Mouse (Mus musculus) CH12.LX (cell line): ENCODE data around the gene Steap4. TPM values are rescaled to one million over a fixed set of nuclear protein-coding genes. Genes with fewer than 3 reads are reported as not detected.

Experiments used
- DNase-seq: peaks from one replicate; pipeline ENCODE4 v3.0.0-alpha.2; 2013; ENCODE audit errors: extremely low read depth
- H3K27ac ChIP-seq: 2 replicates; pipeline ENCODE4 v1.5.1; 2012; ENCODE audit warnings: low read depth, mild to moderate bottlenecking, control low read depth, moderate library complexity; ENCODE audit not compliant: insufficient read depth
- H3K27me3 ChIP-seq: replicated peaks from 2 replicates; pipeline ENCODE3; 2012; ENCODE audit warnings: inconsistent platforms
- H3K36me3 ChIP-seq, 2 experiments: replicated peaks in 1 of 2; 2 replicates each; pipeline versions ENCODE3 to v1.6.1; 2012; ENCODE audit warnings: inconsistent platforms in 1 of 2, low read length in 1 of 2, mild to moderate bottlenecking in 1 of 2, mixed read lengths in 1 of 2, moderate library complexity in 1 of 2; ENCODE audit not compliant: control insufficient read depth in 1 of 2, insufficient read depth in 1 of 2
- H3K4me1 ChIP-seq, 2 experiments: 2 replicates each; pipeline ENCODE4 v1.6.1; 2012; ENCODE audit warnings: inconsistent platforms in 1 of 2, moderate library complexity in 1 of 2; ENCODE audit not compliant: insufficient read depth in 2 of 2, control insufficient read depth in 1 of 2
- H3K4me2 ChIP-seq: 2 replicates; pipeline ENCODE4 v1.6.1; 2012; ENCODE audit warnings: low read depth, mild to moderate bottlenecking, control low read depth; ENCODE audit not compliant: poor library complexity, insufficient read depth, severe bottlenecking
- H3K4me3 ChIP-seq, 3 experiments: fragments of 150-350 bp in 1 of 3; sonication (generic) in 1 of 3; replicated peaks in 1 of 3; 2 replicates each; pipeline versions ENCODE3 to v1.5.1; 2011 to 2012; ENCODE audit warnings: low read depth in 2 of 3, low read length in 2 of 3, mild to moderate bottlenecking in 2 of 3, moderate library complexity in 2 of 3, control low read depth in 1 of 3, improper control_type of control experiment in 1 of 3, inconsistent platforms in 1 of 3, mixed read lengths in 1 of 3; ENCODE audit not compliant: poor library complexity in 1 of 3
- H3K79me2 ChIP-seq: replicated peaks from 2 replicates; pipeline ENCODE4 v1.6.1; 2012; ENCODE audit warnings: mild to moderate bottlenecking, moderate library complexity; ENCODE audit not compliant: control insufficient read depth, poor library complexity, insufficient read depth, severe bottlenecking; ENCODE audit errors: extremely low read depth
- H3K9ac ChIP-seq: 2 replicates; pipeline ENCODE4 v1.6.1; 2012; ENCODE audit warnings: low read depth, mild to moderate bottlenecking, control low read depth, moderate library complexity; ENCODE audit not compliant: insufficient read depth
- H3K9me3 ChIP-seq: replicated peaks from 2 replicates; pipeline ENCODE3; 2012; ENCODE audit warnings: low read length, inconsistent platforms, mixed read lengths
- CHD1 ChIP-seq: IDR thresholded peaks from 2 replicates; pipeline ENCODE4 v1.6.1; 2012; ENCODE audit warnings: low read depth, low read length, improper control_type of control experiment, inconsistent platforms
- CHD2 ChIP-seq: IDR thresholded peaks from 2 replicates; pipeline ENCODE4 v1.6.1; 2011; ENCODE audit warnings: low read length, improper control_type of control experiment
- CTCF ChIP-seq, 2 experiments: IDR thresholded peaks in 1 of 2; conservative IDR thresholded peaks in 1 of 2; 2 replicates each; pipeline ENCODE4 v1.5.1; 2011 to 2012; ENCODE audit warnings: low read depth in 2 of 2, low read length in 2 of 2, improper control_type of control experiment in 1 of 2, inconsistent platforms in 1 of 2, mild to moderate bottlenecking in 1 of 2, moderate library complexity in 1 of 2
- ELF1 ChIP-seq: IDR thresholded peaks from 2 replicates; pipeline ENCODE4 v1.6.1; 2014; ENCODE audit warnings: low read depth, mild to moderate bottlenecking, inconsistent platforms, low read length, improper control_type of control experiment
- EP300 ChIP-seq: IDR thresholded peaks from 2 replicates; pipeline ENCODE4 v1.6.1; 2011; ENCODE audit warnings: low read length, improper control_type of control experiment
- ETS1 ChIP-seq: conservative IDR thresholded peaks from 2 replicates; pipeline ENCODE4 v1.6.1; 2012; ENCODE audit warnings: low read depth, mild to moderate bottlenecking, inconsistent platforms, low read length, improper control_type of control experiment, moderate library complexity
- GABPA ChIP-seq: IDR thresholded peaks from 2 replicates; pipeline ENCODE4 v1.6.1; 2012; ENCODE audit warnings: low read depth, low read length, improper control_type of control experiment, inconsistent platforms; ENCODE audit not compliant: insufficient replicate concordance
- HCFC1 ChIP-seq: IDR thresholded peaks from 2 replicates; pipeline ENCODE4 v1.6.1; 2012; ENCODE audit warnings: low read depth, mild to moderate bottlenecking, inconsistent platforms, low read length, improper control_type of control experiment
- IRF4 ChIP-seq: IDR thresholded peaks from 2 replicates; pipeline ENCODE4 v1.6.1; 2014; ENCODE audit warnings: low read depth, mild to moderate bottlenecking, inconsistent platforms, low read length, improper control_type of control experiment
- JUN ChIP-seq: IDR thresholded peaks from 2 replicates; pipeline ENCODE4 v1.6.1; 2011; ENCODE audit warnings: low read depth, mild to moderate bottlenecking, low read length, improper control_type of control experiment, moderate library complexity; ENCODE audit not compliant: insufficient read depth
- JUND ChIP-seq: conservative IDR thresholded peaks from 2 replicates; pipeline ENCODE4 v1.6.1; 2011; ENCODE audit warnings: low read depth, low read length, improper control_type of control experiment
- KAT2A ChIP-seq: IDR thresholded peaks from 2 replicates; pipeline ENCODE4 v1.6.1; 2012; ENCODE audit warnings: low read length, improper control_type of control experiment, inconsistent platforms; ENCODE audit not compliant: insufficient replicate concordance
- MAFK ChIP-seq: IDR thresholded peaks from 2 replicates; pipeline ENCODE4 v1.6.1; 2011; ENCODE audit warnings: low read length, improper control_type of control experiment; ENCODE audit not compliant: insufficient replicate concordance
- MAX ChIP-seq: IDR thresholded peaks from 2 replicates; pipeline ENCODE4 v1.6.1; 2011; ENCODE audit warnings: low read length, improper control_type of control experiment
- MAZ ChIP-seq: IDR thresholded peaks from 2 replicates; pipeline ENCODE4 v1.6.1; 2012; ENCODE audit warnings: low read depth, mild to moderate bottlenecking, inconsistent platforms, low read length, improper control_type of control experiment, moderate library complexity
- MXI1 ChIP-seq: IDR thresholded peaks from 2 replicates; pipeline ENCODE4 v1.6.1; 2011; ENCODE audit warnings: mild to moderate bottlenecking, low read depth, low read length, improper control_type of control experiment
- MYC ChIP-seq: IDR thresholded peaks from 2 replicates; pipeline ENCODE4 v1.6.1; 2011; ENCODE audit warnings: low read depth, mild to moderate bottlenecking, improper control_type of control experiment, low read length
- NRF1 ChIP-seq: IDR thresholded peaks from 2 replicates; pipeline ENCODE4 v1.6.1; 2014; ENCODE audit warnings: low read depth, mild to moderate bottlenecking, inconsistent platforms, low read length, improper control_type of control experiment, moderate library complexity
- POLR2A ChIP-seq: IDR thresholded peaks from 2 replicates; pipeline ENCODE4 v1.6.1; 2011; ENCODE audit warnings: low read depth, mild to moderate bottlenecking, improper control_type of control experiment, low read length
- POLR2AphosphoS2 ChIP-seq: IDR thresholded peaks from 2 replicates; pipeline ENCODE4 v1.6.1; 2011; ENCODE audit warnings: low read depth, low read length, improper control_type of control experiment
- RAD21 ChIP-seq: IDR thresholded peaks from 2 replicates; pipeline ENCODE4 v1.6.1; 2011; ENCODE audit warnings: low read depth, mild to moderate bottlenecking, low read length, improper control_type of control experiment, moderate library complexity
- RCOR1 ChIP-seq: conservative IDR thresholded peaks from 2 replicates; pipeline ENCODE4 v1.6.1; 2012; ENCODE audit warnings: low read depth, mild to moderate bottlenecking, inconsistent platforms, low read length, improper control_type of control experiment
- SIN3A ChIP-seq: IDR thresholded peaks from 2 replicates; pipeline ENCODE4 v1.6.1; 2012; ENCODE audit warnings: low read length, improper control_type of control experiment, inconsistent platforms
- SMC3 ChIP-seq: IDR thresholded peaks from 2 replicates; pipeline ENCODE4 v1.6.1; 2011; ENCODE audit warnings: low read depth, low read length, improper control_type of control experiment
- TBP ChIP-seq: conservative IDR thresholded peaks from 2 replicates; pipeline ENCODE4 v1.6.1; 2011; ENCODE audit warnings: low read depth, low read length, improper control_type of control experiment
- UBTF ChIP-seq: IDR thresholded peaks from 2 replicates; pipeline ENCODE4 v1.6.1; 2012; ENCODE audit warnings: low read depth, mild to moderate bottlenecking, inconsistent platforms, low read length, improper control_type of control experiment, moderate library complexity
- USF1 ChIP-seq: IDR thresholded peaks from 2 replicates; pipeline ENCODE4 v1.6.1; 2014; ENCODE audit warnings: low read depth, mild to moderate bottlenecking, inconsistent platforms, low read length, improper control_type of control experiment
- USF2 ChIP-seq: conservative IDR thresholded peaks from 2 replicates; pipeline ENCODE4 v1.6.1; 2011; ENCODE audit warnings: low read depth, low read length, improper control_type of control experiment
- ZKSCAN1 ChIP-seq: IDR thresholded peaks from 2 replicates; pipeline ENCODE4 v1.6.1; 2012; ENCODE audit warnings: low read depth, inconsistent platforms, low read length, improper control_type of control experiment, borderline replicate concordance
- ZMIZ1 ChIP-seq: IDR thresholded peaks from 2 replicates; pipeline ENCODE4 v1.6.1; 2012; ENCODE audit warnings: low read depth, mild to moderate bottlenecking, inconsistent platforms, low read length, improper control_type of control experiment
- ZNF384 ChIP-seq: IDR thresholded peaks from 2 replicates; pipeline ENCODE4 v1.6.1; 2012; ENCODE audit warnings: low read depth, low read length, improper control_type of control experiment, inconsistent platforms
- dilution Hi-C: fragments of 300-500 bp; cut with MboI; formaldehyde crosslinking; loops from 2 replicates; pipeline ENCODE4 v1.14.3; 2020; ENCODE audit warnings: low sequenced_read_pairs; ENCODE audit not compliant: extremely low pct_unique_long_range_greater_than_20kb, extremely low pct_ligation_motif_present
- in situ Hi-C: fragments of 300-500 bp; cut with MboI; formaldehyde crosslinking; loops from 3 replicates; pipeline ENCODE4 v1.14.3; 2019; ENCODE audit warnings: low sequenced_read_pairs, low pct_ligation_motif_present, low pct_unique_long_range_greater_than_20kb, mixed read lengths
- polyA plus RNA-seq: library from polyadenylated mRNA; unstranded; fragments of >175 nt; gene quantifications from 2 replicates; pipeline ENCODE4 v1.2.1, GENCODE M21; 2012; ENCODE audit warnings: low read depth; ENCODE audit not compliant: insufficient read length
- total RNA-seq, 2 experiments: library from RNA; depleted of rRNA; stranded (reverse); fragments of 300-350 nt in 1 of 2; fragments of >200 nt in 1 of 2; gene quantifications; 2 replicates each; pipeline ENCODE4 v1.2.3; 2012 to 2014

The Steap4 gene
- total and polyA plus RNA-seq, 3 experiments, result 0.08 TPM; not detected in 2

GRCm38 (mm10) chr5:8002827-8003226, 42.6 kb downstream of the Steap4 start:
- no peaks in the 10 kb centered on the region for H3K9me3 ChIP-seq
- no peak overlapping the region for H3K4me2 ChIP-seq
- DNase-seq, result no peak
- no peaks in the 10 kb centered on the region for H3K36me3 ChIP-seq
- H3K79me2 ChIP-seq, result no peaks in the 10 kb centered on the region
- TF ChIP-seq JUND (no peak), POLR2AphosphoS2 (no peak), SMC3 (no peak), ZKSCAN1 (no peak), MAZ (no peak), NRF1 (no peak), RAD21 (no peak), RCOR1 (no peak), MAFK (no peak), TBP (no peak), ETS1 (no peak), JUN (no peak), MYC (no peak), ELF1 (no peak), GABPA (no peak), ZMIZ1 (no peak), MXI1 (no peak), ZNF384 (no peak), EP300 (no peak), HCFC1 (no peak)
- TF ChIP-seq, all 38 proteins: peak for 0
- Histone ChIP-seq H3K27ac (no peak overlapping the region), H3K9ac (no peak overlapping the region), H3K4me3 (no peak overlapping the region), H3K27me3 (no peaks in the 10 kb centered on the region), H3K4me1 (no peaks in the 10 kb centered on the region; a peak in 1 of 4 replicates)
- in situ Hi-C loops, result no loop called here
- dilution Hi-C loops, result no loop called here

- Histone ChIP-seq H3K27me3 (no peaks in the 10 kb centered on the region), H3K4me2 (no peak overlapping the region), H3K79me2 (no peaks in the 10 kb centered on the region), H3K9ac (no peak overlapping the region), H3K4me3 (no peak overlapping the region), H3K4me1 (no peaks in the 10 kb centered on the region), H3K36me3 (no peaks in the 10 kb centered on the region), H3K9me3 (peaks cover 5% of the 10 kb centered on the region), H3K27ac (no peak overlapping the region)
- in situ Hi-C loops (no loop called here), dilution Hi-C loops (no loop called here)
- TF ChIP-seq ELF1 (no peak), KAT2A (no peak), MAX (no peak), USF1 (no peak), CTCF (conservative IDR thresholded peaks at IDR 0.05 in 1 of 2, IDR thresholded peaks at IDR 0.05 in 1 of 2; ENCODE audit: low read depth in 2 of 2, low read length in 2 of 2) (no peak), IRF4 (no peak), CHD1 (no peak), SIN3A (no peak), MAZ (no peak), ZNF384 (no peak), EP300 (no peak), USF2 (no peak), MXI1 (no peak), JUN (no peak), UBTF (no peak), CHD2 (no peak), ETS1 (no peak), POLR2A (no peak)
- DNase-seq, result no peak
Measured at GRCm38 (mm10) chr5:8013276-8013675, 53.0 kb downstream of the Steap4 start.
